Mouse (Mus musculus): ENCODE results near the gene Nosip.

- TF ChIP-seq CTCF (IDR thresholded peaks at IDR 0.05; ENCODE audit: low read depth) (no peak), EP300 (IDR thresholded peaks at IDR 0.05; ENCODE audit: low read depth) (no peak)
Observed at GRCm38 (mm10) chr7:45118336-45118735, 56.1 kb downstream of the Nosip start.

Data from liver, embryonic 14.5 days (tissue).